29 mouse cellular contexts compared by ENCODE assay signal in the genomic region with DNA sequence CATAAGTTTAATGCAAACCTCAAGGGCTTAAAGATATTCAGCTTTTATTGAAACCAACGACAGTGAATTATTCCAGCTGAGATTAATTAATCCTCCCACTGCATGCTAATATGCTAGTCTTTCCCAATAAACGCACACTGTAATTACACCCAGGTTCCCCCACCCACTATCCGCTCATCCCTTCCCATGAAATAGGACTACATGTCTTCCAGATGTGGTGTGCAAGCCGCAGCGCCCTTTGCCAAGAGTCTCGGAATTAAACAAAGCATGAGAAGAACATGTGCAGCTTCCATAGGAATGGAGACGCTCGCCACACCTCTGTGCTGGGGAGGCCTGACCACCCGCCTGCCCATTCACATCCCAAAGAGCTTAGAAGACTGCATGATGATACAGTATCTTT.
DNase-seq lines count a peak whose midpoint lies in the region; ATAC-seq lines count a peak whose summit lies in the region.
"Had no signal": no experiment of that assay in that cellular context is flagged by ENCODE, and none has a peak within 500 bp of the region (broad histone marks: within the 10 kb centered on the region; RNA-seq: fewer than 3 reads in every experiment).

No protein-coding gene starts in this region.

- no peak overlapping the region for H3K4me2 ChIP-seq in midbrain, embryonic 15.5 days
- no peak overlapping the region for H3K4me2 ChIP-seq in midbrain, embryonic 14.5 days (ENCODE audit: low read length)
- no peak overlapping the region for H3K4me2 ChIP-seq in kidney, embryonic 16.5 days (replicated peaks; ENCODE audit: low read depth, low read length)
- H3K4me2 ChIP-seq: hindbrain, embryonic 15.5 days; intestine, embryonic 15.5 days; liver, embryonic 15.5 days; lung, embryonic 15.5 days; neural tube, embryonic 13.5 days had no signal

- DNase-seq in embryo, embryonic 10.5 days (ENCODE audit: low spot score), result peak; percentile 28
- no peak for DNase-seq in embryo, embryonic 10 days (ENCODE audit: low spot score)
- DNase-seq in midbrain, embryonic 14.5 days, result no peak
- DNase-seq in limb, embryonic 10.5 days (ENCODE audit: low spot score), result no peak
- DNase-seq in skeletal muscle tissue, adult 2 months (ENCODE audit: low read depth, low spot score), result peak; percentile 22
- DNase-seq in gastrocnemius, postnatal 36 days, result no peak
- DNase-seq: adrenal gland, adult 8-10 months; cerebellum, adult 8-10 months; cerebellum, postnatal 36 days; gastrocnemius, postnatal 14 days; heart, adult 2 months; heart, postnatal 4 days; kidney, adult 8-10 months; kidney, postnatal 14 days; liver; lung, postnatal 4 days; retina, postnatal 1 day; right cerebral cortex, postnatal 25 days; thymus, adult 2 months had no signal

- H3K9me3 ChIP-seq in midbrain, embryonic 15.5 days, result no peaks in the 10 kb centered on the region
- H3K9me3 ChIP-seq in midbrain, embryonic 14.5 days (ENCODE audit: control insufficient read depth, low read length), result peaks cover 2% of the 10 kb centered on the region; the same call in 1 of the 2 replicates
- H3K9me3 ChIP-seq in limb, embryonic 10.5 days (replicated peaks), result no peaks in the 10 kb centered on the region
- peaks cover 3% of the 10 kb centered on the region; the same call in 1 of the 2 replicates for H3K9me3 ChIP-seq in kidney, embryonic 16.5 days (ENCODE audit: low read length)
- H3K9me3 ChIP-seq: hindbrain, embryonic 15.5 days; intestine, embryonic 15.5 days; liver, embryonic 15.5 days; lung, embryonic 15.5 days had no signal

- no peak overlapping the region for H3K4me3 ChIP-seq in midbrain, embryonic 15.5 days
- no peak overlapping the region for H3K4me3 ChIP-seq in midbrain, embryonic 14.5 days (replicated peaks; ENCODE audit: low read depth, low read length)
- H3K4me3 ChIP-seq in limb, embryonic 10.5 days, result no peak overlapping the region
- no peak overlapping the region for H3K4me3 ChIP-seq in kidney, embryonic 16.5 days (ENCODE audit: low read length)
- H3K4me3 ChIP-seq: heart, adult 2 months; hindbrain, embryonic 15.5 days; intestine, embryonic 15.5 days; liver, embryonic 15.5 days; lung, embryonic 15.5 days; myocyte; neural tube, embryonic 13.5 days had no signal

- WGBS in midbrain, embryonic 15.5 days, result 81% methylated on average over 9 of the region's 9 CpGs
- WGBS in midbrain, embryonic 14.5 days, result 87% methylated on average over 9 of the region's 9 CpGs
- WGBS in limb, embryonic 10.5 days, result 82% methylated on average over 9 of the region's 9 CpGs
- WGBS in kidney, embryonic 16.5 days, result 77% methylated on average over 9 of the region's 9 CpGs

- H3K4me1 ChIP-seq in midbrain, embryonic 15.5 days, result no peaks in the 10 kb centered on the region
- no peaks in the 10 kb centered on the region for H3K4me1 ChIP-seq in midbrain, embryonic 14.5 days (ENCODE audit: control insufficient read depth, insufficient read depth, low read length)
- H3K4me1 ChIP-seq in limb, embryonic 10.5 days, result peaks cover 14% of the 10 kb centered on the region
- H3K4me1 ChIP-seq in kidney, embryonic 16.5 days (ENCODE audit: insufficient read depth, low read length), result no peaks in the 10 kb centered on the region
- H3K4me1 ChIP-seq: hindbrain, embryonic 15.5 days had no signal

- H3K27me3 ChIP-seq in midbrain, embryonic 15.5 days (replicated peaks), result no peaks in the 10 kb centered on the region
- H3K27me3 ChIP-seq in midbrain, embryonic 14.5 days (ENCODE audit: control insufficient read depth, insufficient read depth, low read length), result no peaks in the 10 kb centered on the region
- H3K27me3 ChIP-seq in limb, embryonic 10.5 days (ENCODE audit: low read depth, poor library complexity, severe bottlenecking), result no peaks in the 10 kb centered on the region
- no peaks in the 10 kb centered on the region for H3K27me3 ChIP-seq in kidney, embryonic 16.5 days (ENCODE audit: insufficient read depth, low read length)
- H3K27me3 ChIP-seq: hindbrain, embryonic 15.5 days; intestine, embryonic 15.5 days; liver, embryonic 15.5 days; lung, embryonic 15.5 days; neural tube, embryonic 13.5 days had no signal

- H3K9ac ChIP-seq in midbrain, embryonic 15.5 days, result no peak overlapping the region
- no peak overlapping the region for H3K9ac ChIP-seq in midbrain, embryonic 14.5 days (replicated peaks; ENCODE audit: low read length)
- H3K9ac ChIP-seq in kidney, embryonic 16.5 days (replicated peaks; ENCODE audit: low read length), result no peak overlapping the region
- H3K9ac ChIP-seq: hindbrain, embryonic 15.5 days; intestine, embryonic 15.5 days; liver, embryonic 15.5 days; lung, embryonic 15.5 days; neural tube, embryonic 13.5 days had no signal

- no peaks in the 10 kb centered on the region for H3K36me3 ChIP-seq in midbrain, embryonic 15.5 days (replicated peaks)
- H3K36me3 ChIP-seq in midbrain, embryonic 14.5 days (ENCODE audit: control insufficient read depth, insufficient read depth, low read length), result no peaks in the 10 kb centered on the region
- H3K36me3 ChIP-seq in limb, embryonic 10.5 days, result no peaks in the 10 kb centered on the region
- no peaks in the 10 kb centered on the region for H3K36me3 ChIP-seq in kidney, embryonic 16.5 days (ENCODE audit: insufficient read depth, low read length)
- H3K36me3 ChIP-seq: hindbrain, embryonic 15.5 days; intestine, embryonic 15.5 days; liver, embryonic 15.5 days; neural tube, embryonic 13.5 days had no signal

- intact Hi-C loops in gastrocnemius, postnatal 36 days (cut with DNase I), result no loop called here

- 0 out of 2 replicates have a peak, but pooled peaks have one; percentile 17 for ATAC-seq in midbrain, embryonic 15.5 days (replicated peaks)
- ATAC-seq in midbrain, embryonic 14.5 days (ENCODE audit: low FRiP score, low TSS enrichment), result no peak
- no peak for ATAC-seq in kidney, embryonic 16.5 days (ENCODE audit: low FRiP score, low TSS enrichment)
- ATAC-seq: activated CD4-positive, CD25-positive, alpha-beta regulatory T cell, adult 4 months; forebrain, embryonic 14.5 days; intestine, embryonic 15.5 days had no signal

- no peak overlapping the region for H3K27ac ChIP-seq in midbrain, embryonic 15.5 days
- no peak overlapping the region for H3K27ac ChIP-seq in midbrain, embryonic 14.5 days (replicated peaks; ENCODE audit: low read depth, low read length)
- H3K27ac ChIP-seq in limb, embryonic 10.5 days, result peak overlapping the region; percentile 50
- no peak overlapping the region for H3K27ac ChIP-seq in kidney, embryonic 16.5 days (ENCODE audit: low read length)
- H3K27ac ChIP-seq: heart, adult 2 months; hindbrain, embryonic 15.5 days; intestine, embryonic 15.5 days; liver, embryonic 15.5 days; lung, embryonic 15.5 days; neural tube, embryonic 13.5 days had no signal

Comparison
In these comparisons a context has a peak if more than half of its experiments do, and no peak if none do; other contexts are left out.
1. DNase-seq: peak in embryo, embryonic 10.5 days (single experiment) and skeletal muscle tissue, adult 2 months (single experiment); none in embryo, embryonic 10 days (single experiment), midbrain, embryonic 14.5 days (single experiment), limb, embryonic 10.5 days (single experiment) and gastrocnemius, postnatal 36 days (0 of 2).